Mouse (Mus musculus) yolk sac, embryonic 10.5 days (tissue): Measurements from ENCODE around the gene Eif1ad.
A peak's percentile ranks its signal among the peaks of the same experiment; 100 is the strongest.
"Not testable (repeated sequence)": the region's sequence is repeated elsewhere in the genome, so short reads cannot be mapped to it uniquely, and the experiment has no call there.

Source experiments
- DNase-seq: peaks from one replicate; pipeline ENCODE4 v3.0.0-alpha.2; 2017; ENCODE audit warnings: low spot score

Gene Eif1ad

GRCm38 (mm10) chr19:5377446-5377845 lies 10.9 kb downstream of the Eif1ad start:
- no peak for DNase-seq

DNA sequence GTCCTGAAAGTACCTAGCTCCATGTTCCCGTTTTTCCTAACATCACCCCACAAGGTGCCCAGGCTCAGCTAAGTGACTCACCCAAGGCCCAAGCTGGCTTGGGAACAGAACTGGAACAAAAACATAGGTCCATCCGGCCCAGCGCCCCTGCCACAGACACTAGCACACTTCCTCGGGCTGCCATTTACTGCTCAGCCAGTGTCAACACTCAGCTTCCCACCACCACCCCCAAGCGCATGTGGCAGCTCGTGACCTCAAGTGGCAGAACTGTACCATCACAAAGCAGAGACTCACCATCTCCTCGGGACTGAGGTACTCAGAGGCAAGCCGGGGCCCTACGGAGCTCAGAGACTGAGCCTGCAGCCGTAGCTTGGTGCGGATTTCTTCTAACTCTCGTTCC lies 16.8 kb downstream of the Eif1ad start:
- no peak for DNase-seq

- DNase-seq = no peak
Observed at GRCm38 (mm10) chr19:5384715-5385114, 18.2 kb downstream of the Eif1ad start.

DNA sequence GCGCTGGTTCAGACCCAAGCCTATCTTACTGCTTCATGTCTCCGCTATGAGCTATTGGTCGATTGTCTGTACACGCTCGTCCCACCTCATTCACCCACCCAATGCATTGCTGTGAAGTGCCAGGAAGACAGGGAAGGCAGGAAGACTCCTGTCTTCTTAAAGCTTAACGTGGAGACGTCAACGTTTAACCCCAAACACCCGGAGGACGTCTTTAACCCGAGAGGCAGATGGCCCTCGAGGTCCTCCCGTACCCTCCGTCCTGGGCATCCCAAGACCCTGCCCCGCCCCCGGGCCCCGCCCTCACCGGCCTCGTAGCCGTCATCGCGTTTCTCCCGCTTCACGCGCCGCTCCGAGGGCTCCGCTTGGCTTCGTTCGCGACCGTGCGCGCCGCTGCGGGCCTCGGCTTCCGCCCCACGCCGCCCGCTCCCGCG lies 21.5 kb downstream of the Eif1ad start:
- DNase-seq = peak; percentile 41

GRCm38 (mm10) chr19:5388588-5389242 lies 22.2 kb downstream of the Eif1ad start, which contains the start of gene Sart1:
Gene Sart1, minus strand, starts transcription at chr19:5388703.
- peak; percentile 93 for DNase-seq

DNA sequence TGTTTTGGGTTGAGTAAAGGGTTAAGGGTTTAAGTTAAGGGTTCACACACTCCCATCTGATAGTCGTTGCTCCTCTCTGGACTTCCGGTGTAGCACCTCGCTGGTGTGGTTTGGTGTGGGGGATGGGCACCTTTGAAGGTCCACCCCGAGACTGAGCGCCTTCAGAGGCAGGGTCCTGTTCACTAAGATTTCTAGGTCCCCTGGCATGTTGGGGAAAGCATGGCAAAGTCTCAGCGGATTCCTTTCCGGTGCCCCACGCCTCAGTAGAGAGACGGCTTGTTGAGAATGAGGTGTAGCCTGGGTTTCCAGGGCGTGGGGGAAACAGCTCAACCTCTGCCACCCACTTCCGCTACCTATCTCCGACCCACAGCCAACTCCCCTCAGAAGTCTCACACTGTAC lies 23.1 kb downstream of the Eif1ad start:
- peak; percentile 71 for DNase-seq

- DNase-seq = no peak
Observed at GRCm38 (mm10) chr19:5390416-5390815, 23.9 kb downstream of the Eif1ad start.

GRCm38 (mm10) chr19:5392892-5393291 lies 26.4 kb downstream of the Eif1ad start:
- no peak for DNase-seq

DNA sequence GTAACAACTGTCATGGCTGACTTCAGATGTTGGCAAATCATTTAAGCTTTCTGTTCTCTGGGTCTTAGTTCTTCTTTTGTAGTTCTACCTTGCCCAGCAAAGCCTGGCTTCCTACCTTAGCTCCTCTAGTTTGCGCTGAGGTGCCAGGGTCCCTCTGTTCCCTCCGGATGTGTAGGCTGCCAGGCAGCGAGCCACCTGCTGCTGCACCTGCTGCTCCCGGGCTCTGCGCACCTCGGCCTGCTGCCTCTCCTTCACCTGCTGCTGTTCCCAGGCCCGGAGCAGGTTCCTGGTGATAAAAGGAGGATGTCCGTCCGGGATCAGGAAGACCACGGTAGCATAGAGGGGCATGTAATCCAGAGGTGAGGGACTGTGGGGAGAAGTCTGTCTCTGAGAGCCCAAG lies 27.6 kb downstream of the Eif1ad start:
- no peak for DNase-seq

GRCm38 (mm10) chr19:5395371-5395770 lies 28.8 kb downstream of the Eif1ad start:
- DNase-seq = no peak

DNA sequence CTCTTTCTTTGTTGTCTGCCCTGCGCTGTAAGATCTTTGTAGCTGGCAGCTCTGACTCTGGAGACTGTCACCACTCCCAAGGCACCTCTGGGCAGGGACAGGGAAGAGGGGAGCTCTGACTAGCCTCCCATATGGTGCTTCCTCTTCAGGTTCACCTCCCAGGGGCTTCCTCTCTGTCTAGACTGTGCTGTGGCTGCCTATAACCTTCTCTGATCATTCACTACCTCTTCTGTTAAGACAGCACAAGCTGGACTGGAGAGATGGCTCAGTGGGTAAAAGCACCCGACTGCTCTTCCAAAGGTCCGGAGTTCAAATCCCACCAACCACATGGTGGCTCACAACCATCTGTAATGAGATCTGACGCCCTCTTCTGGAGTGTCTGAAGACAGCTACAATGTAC lies 34.5 kb downstream of the Eif1ad start:
- not testable (repeated sequence) for DNase-seq

DNA sequence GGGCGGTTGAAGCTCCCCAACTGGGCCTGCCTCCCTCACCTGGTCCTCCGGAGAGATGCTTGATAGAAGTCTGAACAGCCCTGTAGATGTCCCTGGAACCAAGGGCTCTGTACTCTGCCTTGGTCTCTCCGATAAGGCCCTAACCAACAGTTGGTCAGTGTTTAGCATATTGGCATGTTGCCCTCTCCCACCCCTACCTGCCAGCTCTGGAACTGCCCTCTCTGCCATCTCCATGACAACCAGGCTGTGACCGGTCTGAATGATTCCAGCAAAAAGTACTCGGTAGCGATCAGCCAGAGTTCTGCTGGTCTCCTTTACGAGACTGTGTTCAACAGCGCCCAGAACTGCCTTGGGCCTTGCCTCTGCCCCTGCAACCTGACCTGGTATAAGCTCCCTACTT lies 35.8 kb downstream of the Eif1ad start, which contains the start of gene Tsga10ip:
Gene Tsga10ip, minus strand, starts transcription at position 234 of the 400 bp plus-strand sequence.
- DNase-seq = no peak

GRCm38 (mm10) chr19:5405924-5406323 lies 39.4 kb downstream of the Eif1ad start:
- no peak for DNase-seq

GRCm38 (mm10) chr19:5406531-5407126 lies 40.1 kb downstream of the Eif1ad start:
- DNase-seq = peak; percentile 62

GRCm38 (mm10) chr19:5407133-5407532 lies 40.6 kb downstream of the Eif1ad start:
- DNase-seq = peak; percentile 42

GRCm38 (mm10) chr19:5408057-5409001 lies 41.8 kb downstream of the Eif1ad start:
- no peak for DNase-seq

GRCm38 (mm10) chr19:5409068-5409467 lies 42.5 kb downstream of the Eif1ad start:
- DNase-seq = no peak

DNA sequence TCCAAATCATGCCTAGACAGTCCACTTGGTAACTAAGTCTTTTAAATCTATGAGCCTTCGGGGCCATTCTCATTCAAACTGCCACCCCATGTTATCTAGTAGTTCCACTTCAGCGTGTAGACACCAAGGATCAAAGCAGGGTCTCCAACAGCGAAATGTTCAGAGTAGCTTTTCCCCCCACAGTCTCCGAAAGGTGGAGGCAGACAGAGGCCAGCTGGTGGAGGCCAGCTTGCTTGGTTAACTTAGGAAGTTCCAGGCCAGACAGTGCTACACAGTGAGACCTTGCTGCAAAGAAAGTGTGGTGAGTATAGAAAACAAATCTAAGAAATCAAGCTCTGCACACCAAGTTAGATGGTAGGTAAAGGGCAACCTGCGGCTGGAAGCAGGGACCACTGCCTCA lies 44.1 kb downstream of the Eif1ad start:
- no peak for DNase-seq

- no peak for DNase-seq
Observed at GRCm38 (mm10) chr19:5411961-5412360, 45.4 kb downstream of the Eif1ad start.

GRCm38 (mm10) chr19:5413840-5414239 lies 47.3 kb downstream of the Eif1ad start:
- DNase-seq = no peak

DNA sequence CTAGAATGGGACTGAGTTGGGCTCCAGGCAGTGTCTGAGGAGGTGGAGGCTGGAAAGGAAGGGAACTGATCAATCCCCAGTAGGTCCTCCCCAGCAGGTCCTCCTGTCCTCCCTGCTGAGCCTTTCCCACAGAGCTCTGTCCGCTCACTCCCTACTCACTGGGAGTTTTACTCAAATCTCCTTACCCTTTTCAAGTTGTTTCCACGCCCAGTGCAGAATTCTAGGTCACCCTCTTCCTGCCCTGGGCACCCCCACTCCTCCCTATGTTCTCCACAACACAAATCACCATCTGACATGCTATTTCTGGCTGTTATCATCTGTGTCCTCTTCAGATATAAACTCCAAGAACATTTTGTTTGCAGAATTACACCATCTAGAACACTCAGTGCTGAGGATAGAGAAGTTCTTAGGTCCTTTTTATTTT lies 48.0 kb downstream of the Eif1ad start:
- no peak for DNase-seq

DNA sequence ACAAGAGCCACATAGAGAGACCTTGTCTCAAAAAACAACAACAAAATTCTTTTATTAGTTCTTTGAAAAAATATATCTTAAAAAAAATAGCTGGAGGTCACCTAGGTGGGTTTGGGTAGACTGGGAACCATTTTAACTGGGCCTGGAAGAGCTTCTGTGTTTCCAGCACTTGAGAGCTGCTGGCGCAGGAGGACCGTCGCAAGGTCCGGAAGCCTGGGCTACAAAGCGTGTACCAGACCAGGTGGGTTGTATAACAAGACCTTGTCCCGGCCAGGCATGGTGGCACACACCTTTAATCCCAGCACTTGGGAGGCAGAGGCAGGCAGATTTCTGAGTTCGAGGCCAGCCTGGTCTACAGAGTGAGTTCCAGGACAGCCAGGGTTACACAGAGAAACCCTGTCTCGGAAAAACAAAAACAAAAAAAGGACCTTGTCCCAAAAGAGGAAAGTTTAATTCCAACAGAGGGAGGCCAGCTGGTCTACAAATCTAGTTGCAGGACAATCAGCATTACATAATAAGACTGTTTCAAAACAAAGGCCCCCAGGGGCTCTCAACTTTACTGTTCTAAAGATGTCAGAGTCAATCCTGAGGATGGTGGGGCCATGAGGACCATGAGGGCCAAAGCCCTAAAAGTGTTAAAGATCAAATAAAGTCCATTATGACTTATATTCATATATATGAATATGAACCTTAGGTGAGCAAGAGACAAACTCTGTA lies 52.4 kb downstream of the Eif1ad start:
- no peak for DNase-seq
